Comparison of ENCODE assay signal across 20 mouse cellular contexts in the genomic region with DNA sequence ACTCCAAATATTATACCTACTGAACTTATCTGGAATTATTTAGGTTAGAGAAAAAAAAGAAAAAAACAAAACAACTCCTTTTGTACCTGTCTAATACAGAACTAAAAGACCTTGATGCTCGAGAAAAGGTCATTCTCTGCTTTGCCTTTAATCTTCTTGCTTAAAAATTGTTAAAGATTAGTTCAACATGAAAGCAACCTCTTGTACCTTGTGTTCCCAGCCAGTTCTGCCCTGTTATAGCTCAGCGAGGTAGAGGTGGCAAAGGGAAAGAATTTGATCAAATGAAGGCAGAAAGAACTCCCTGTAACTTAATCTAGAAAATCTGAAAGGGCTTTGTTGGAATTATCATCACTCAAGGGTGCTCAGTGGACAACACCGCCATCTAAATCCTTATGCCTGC. TPM values are rescaled to one million over a fixed set of nuclear protein-coding genes. Genes with fewer than 3 reads are reported as not detected.
DNase-seq lines count a peak whose midpoint lies in the region; ATAC-seq lines count a peak whose summit lies in the region.
"Not testable (repeated sequence)": the region's sequence is repeated elsewhere in the genome, so short reads cannot be mapped to it uniquely, and the experiment has no call there.
"Had no signal": no experiment of that assay in that cellular context is flagged by ENCODE, and none has a peak within 500 bp of the region (broad histone marks: within the 10 kb centered on the region; RNA-seq: fewer than 3 reads in every experiment).

No protein-coding gene starts in this region.

- not testable (repeated sequence) for H3K4me1 ChIP-seq in kidney, embryonic 16.5 days (ENCODE audit: insufficient read depth, low read length)

- H3K4me3 ChIP-seq in kidney, embryonic 16.5 days (ENCODE audit: low read length) = not testable (repeated sequence)

- not testable (repeated sequence) for H3K9ac ChIP-seq in kidney, embryonic 16.5 days (replicated peaks; ENCODE audit: low read length)

- ATAC-seq in cerebellum, adult (ENCODE audit: insufficient number of reproducible peaks, low FRiP score, low TSS enrichment) = peak; percentile 26; the same call in 1 of the 2 replicates
- ATAC-seq in kidney, embryonic 16.5 days (ENCODE audit: low FRiP score, low TSS enrichment) = peak; percentile 63
- 0 out of 2 replicates have a peak, but pooled peaks have one; percentile 21 for ATAC-seq in megakaryocyte, adult 5-6 weeks (ENCODE audit: poor library complexity, severe bottlenecking)

- not testable (repeated sequence) for H3K27me3 ChIP-seq in kidney, embryonic 16.5 days (ENCODE audit: insufficient read depth, low read length)

- whole genome bisulfite sequencing in kidney, embryonic 16.5 days = 72% methylated on average over 3 of the region's 3 CpGs

- H3K9me3 ChIP-seq in kidney, embryonic 16.5 days (ENCODE audit: low read length) = not testable (repeated sequence)

- peak; percentile 44 for DNase-seq in heart, adult 11 months
- peak; percentile 85 for DNase-seq in kidney, adult 9 months

- H3K4me2 ChIP-seq in kidney, embryonic 16.5 days (replicated peaks; ENCODE audit: low read depth, low read length) = not testable (repeated sequence)

- H3K27ac ChIP-seq in kidney, embryonic 16.5 days (ENCODE audit: low read length) = not testable (repeated sequence)

- not testable (repeated sequence) for H3K36me3 ChIP-seq in kidney, embryonic 16.5 days (ENCODE audit: insufficient read depth, low read length)

RNA-seq across cellular contexts. Expression of gene Gm47985, which starts 3.8 kb away (rescaled TPM):
- 0.25 and 0.48 TPM in 2 replicates for polyA plus RNA-seq in kidney, embryonic 16.5 days (2015; fragmentation: Nextera tagmentation; extraction: Ambion mirVana)
- 0.22 TPM in 1 of 2 replicates, not detected in the other for total RNA-seq in megakaryocyte, adult 5-6 weeks (2015)
- not detected in 2 replicates for total RNA-seq in megakaryocyte, adult 5-6 weeks (2017)
- total RNA-seq: adrenal gland, adult 18-20 months; adrenal gland, adult 8-10 months; adrenal gland, postnatal 14 days; adrenal gland, postnatal 36 days; CH12.LX; forebrain, postnatal 0 days had no signal
- polyA plus RNA-seq: activated CD4-positive, CD25-positive, alpha-beta regulatory T cell, adult 4 months; CD4-positive, CD25-positive, alpha-beta regulatory T cell, adult 4 months; embryonic facial prominence, embryonic 13.5 days; forebrain, embryonic 15.5 days; forebrain, postnatal 0 days; Patski had no signal

RNA-seq across cellular contexts. Expression of gene Gm8947, which starts 6.0 kb away (rescaled TPM):
- polyA plus RNA-seq in kidney, embryonic 16.5 days (2015; fragmentation: Nextera tagmentation; extraction: Ambion mirVana) = 0.86 and 0.91 TPM in 2 replicates
- total RNA-seq in megakaryocyte, adult 5-6 weeks (2015) = 0.85 TPM in 1 of 2 replicates, not detected in the other
- total RNA-seq in megakaryocyte, adult 5-6 weeks (2017) = 0.18 TPM in 1 of 2 replicates, not detected in the other
- total RNA-seq: adrenal gland, adult 18-20 months; adrenal gland, adult 8-10 months; adrenal gland, postnatal 14 days; adrenal gland, postnatal 36 days; common myeloid progenitor, adult 5-6 weeks; forebrain, postnatal 0 days had no signal
- polyA plus RNA-seq: activated CD4-positive, CD25-positive, alpha-beta regulatory T cell, adult 4 months; CD4-positive, CD25-positive, alpha-beta regulatory T cell, adult 4 months; embryonic facial prominence, embryonic 13.5 days; forebrain, embryonic 13.5 days; forebrain, embryonic 15.5 days; forebrain, postnatal 0 days; Patski had no signal

RNA-seq across cellular contexts. Expression of gene Gm47995, which starts 12.1 kb away (rescaled TPM):
- 0.50 TPM in 1 of 2 replicates, not detected in the other for polyA plus RNA-seq in kidney, embryonic 16.5 days (2015; fragmentation: Nextera tagmentation; extraction: Ambion mirVana)
- not detected in 2 replicates for total RNA-seq in megakaryocyte, adult 5-6 weeks (2015)
- total RNA-seq in megakaryocyte, adult 5-6 weeks (2017) = 1.1 and 1.6 TPM in 2 replicates
- total RNA-seq: adrenal gland, adult 18-20 months; adrenal gland, adult 8-10 months; adrenal gland, postnatal 14 days; adrenal gland, postnatal 36 days; CH12.LX; common myeloid progenitor, adult 5-6 weeks; forebrain, postnatal 0 days had no signal
- polyA plus RNA-seq: activated CD4-positive, CD25-positive, alpha-beta regulatory T cell, adult 4 months; CD4-positive, CD25-positive, alpha-beta regulatory T cell, adult 4 months; embryonic facial prominence, embryonic 11.5 days; embryonic facial prominence, embryonic 13.5 days; forebrain, embryonic 11.5 days; forebrain, embryonic 13.5 days; forebrain, embryonic 15.5 days; forebrain, postnatal 0 days; Patski had no signal

RNA-seq across cellular contexts. Expression of gene 3110040M04Rik, which starts 17.7 kb away (rescaled TPM):
- polyA plus RNA-seq in kidney, embryonic 16.5 days (2015; fragmentation: Nextera tagmentation; extraction: Ambion mirVana) = 1.4 and 1.9 TPM in 2 replicates
- not detected in 2 replicates for total RNA-seq in megakaryocyte, adult 5-6 weeks (2015)
- 0.33 TPM in 1 of 2 replicates, not detected in the other for total RNA-seq in megakaryocyte, adult 5-6 weeks (2017)
- total RNA-seq: adrenal gland, adult 18-20 months; adrenal gland, adult 8-10 months; adrenal gland, postnatal 14 days; adrenal gland, postnatal 36 days; CH12.LX; common myeloid progenitor, adult 5-6 weeks; forebrain, postnatal 0 days had no signal
- polyA plus RNA-seq: activated CD4-positive, CD25-positive, alpha-beta regulatory T cell, adult 4 months; CD4-positive, CD25-positive, alpha-beta regulatory T cell, adult 4 months; embryonic facial prominence, embryonic 11.5 days; embryonic facial prominence, embryonic 13.5 days; forebrain, embryonic 11.5 days; forebrain, embryonic 13.5 days; forebrain, embryonic 15.5 days; forebrain, postnatal 0 days; Patski had no signal

RNA-seq across cellular contexts. Expression of gene Gm47996, which starts 23.7 kb away (rescaled TPM):
- 0.67 TPM in 2 replicates for polyA plus RNA-seq in kidney, embryonic 16.5 days (2015; fragmentation: Nextera tagmentation; extraction: Ambion mirVana)
- not detected in 2 replicates for total RNA-seq in megakaryocyte, adult 5-6 weeks (2015)
- not detected in 2 replicates for total RNA-seq in megakaryocyte, adult 5-6 weeks (2017)
- total RNA-seq: adrenal gland, adult 18-20 months; adrenal gland, adult 8-10 months; adrenal gland, postnatal 14 days; adrenal gland, postnatal 36 days; CH12.LX; forebrain, postnatal 0 days had no signal
- polyA plus RNA-seq: activated CD4-positive, CD25-positive, alpha-beta regulatory T cell, adult 4 months; CD4-positive, CD25-positive, alpha-beta regulatory T cell, adult 4 months; embryonic facial prominence, embryonic 11.5 days; forebrain, embryonic 11.5 days; forebrain, embryonic 13.5 days; forebrain, embryonic 15.5 days; forebrain, postnatal 0 days; Patski had no signal
